Mouse (Mus musculus) ovary, adult 18-20 months (tissue): ENCODE results near the gene H2-Q7.
"Not testable (repeated sequence)": the region's sequence is repeated elsewhere in the genome, so short reads cannot be mapped to it uniquely, and the experiment has no call there.

ENCODE experiments used
- DNase-seq: peaks from one replicate; pipeline ENCODE4 v3.0.0; 2022; ENCODE audit warnings: low spot score, mixed read lengths

H2-Q7 gene

DNA sequence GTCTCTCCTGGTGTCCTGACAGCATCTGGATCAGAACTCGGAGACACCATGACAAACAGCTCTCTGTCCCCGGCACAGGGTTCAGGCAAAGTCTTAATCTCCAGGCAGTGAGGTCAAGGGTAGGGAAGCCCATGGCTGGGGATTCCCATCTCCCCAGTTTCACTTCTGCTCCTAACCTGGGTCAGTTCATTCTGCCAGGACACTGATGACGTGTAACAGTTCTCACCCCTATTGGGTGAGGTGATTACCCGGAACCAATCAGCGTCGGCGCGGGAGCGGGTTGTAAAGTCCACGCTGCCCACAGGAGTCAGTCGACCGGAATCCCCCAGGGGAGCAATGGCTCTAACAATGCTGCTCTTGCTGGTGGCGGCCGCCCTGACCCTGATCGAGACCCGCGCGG is at the start of gene H2-Q7:
TSS of gene H2-Q7 (plus strand) at position 271 of the 400 bp plus-strand sequence.
- peak; percentile 60 for DNase-seq

DNA sequence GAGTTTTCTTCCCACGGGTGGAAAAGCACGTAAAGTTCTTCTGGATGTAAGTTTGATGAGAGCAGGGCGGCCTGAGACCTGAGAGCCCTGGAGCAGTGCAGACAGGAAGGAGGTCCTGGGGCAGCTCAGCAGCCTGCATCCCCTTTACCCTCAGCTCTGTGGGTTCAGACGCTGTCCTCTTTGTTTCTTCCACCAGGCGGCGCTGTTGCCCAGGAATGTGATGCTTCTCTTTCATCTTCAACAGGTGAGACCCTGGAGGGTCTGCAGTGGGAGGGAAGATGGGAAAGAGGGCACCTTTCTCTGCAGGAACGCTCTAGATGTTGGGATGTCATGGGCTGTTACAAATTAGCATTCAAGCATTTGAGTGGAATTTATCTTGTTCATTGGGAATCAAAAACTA is 49.2 kb upstream of the H2-Q7 start:
- DNase-seq: not testable (repeated sequence)

DNA sequence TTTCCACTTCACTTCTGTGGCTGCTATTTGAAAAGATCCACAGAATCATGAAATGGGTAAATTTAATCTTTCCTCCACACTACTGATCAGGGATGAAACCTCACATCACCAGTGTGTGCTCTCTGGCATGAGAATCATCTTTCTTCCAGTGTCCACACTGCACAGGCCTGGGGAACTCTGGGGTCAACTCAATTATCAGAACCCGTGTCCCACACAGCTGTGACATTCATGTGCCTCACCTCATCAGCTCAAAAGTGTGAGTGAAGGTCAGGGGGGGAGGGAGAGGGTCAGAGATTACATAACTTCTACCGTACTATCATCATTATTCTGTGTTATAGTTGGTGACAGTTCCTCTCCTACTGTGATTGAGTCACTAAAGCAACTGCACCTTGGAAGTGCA is 46.3 kb upstream of the H2-Q7 start:
- not testable (repeated sequence) for DNase-seq

DNA sequence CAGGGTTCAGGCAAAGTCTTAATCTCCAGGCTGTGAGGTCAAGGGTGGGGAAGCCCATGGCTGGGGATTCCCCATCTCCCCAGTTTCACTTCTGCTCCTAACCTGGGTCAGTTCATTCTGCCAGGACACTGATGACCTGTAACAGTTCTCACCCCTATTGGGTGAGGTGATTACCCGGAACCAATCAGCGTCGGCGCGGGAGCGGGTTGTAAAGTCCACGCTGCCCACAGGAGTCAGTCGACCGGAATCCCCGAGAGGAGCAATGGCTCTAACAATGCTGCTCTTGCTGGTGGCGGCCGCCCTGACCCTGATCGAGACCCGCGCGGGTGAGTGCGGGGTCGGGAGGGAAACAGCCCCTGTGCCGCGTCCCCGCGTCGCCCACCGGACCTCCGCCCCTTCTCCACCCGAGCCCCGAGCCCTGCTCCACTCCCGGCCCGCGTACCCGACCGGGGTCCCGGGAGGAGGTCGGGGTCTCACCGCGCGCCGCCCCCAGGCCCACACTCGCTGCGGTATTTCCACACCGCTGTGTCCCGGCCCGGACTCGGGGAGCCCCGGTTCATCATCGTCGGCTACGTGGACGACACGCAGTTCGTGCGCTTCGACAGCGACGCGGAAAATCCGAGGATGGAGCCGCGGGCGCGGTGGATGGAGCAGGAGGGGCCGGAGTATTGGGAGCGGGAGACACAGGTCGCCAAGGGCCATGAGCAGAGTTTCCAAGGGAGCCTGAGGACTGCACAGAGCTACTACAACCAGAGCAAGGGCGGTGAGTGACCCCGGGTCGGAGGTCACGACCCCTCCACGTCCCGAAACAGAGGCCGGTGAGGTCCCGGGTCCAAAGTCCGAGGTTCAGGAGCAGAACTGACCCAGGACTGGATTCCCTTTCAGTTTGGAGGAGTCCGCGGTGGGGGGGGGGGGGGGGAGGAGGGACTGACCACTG is 44.8 kb upstream of the H2-Q7 start:
- DNase-seq: not testable (repeated sequence)

DNA sequence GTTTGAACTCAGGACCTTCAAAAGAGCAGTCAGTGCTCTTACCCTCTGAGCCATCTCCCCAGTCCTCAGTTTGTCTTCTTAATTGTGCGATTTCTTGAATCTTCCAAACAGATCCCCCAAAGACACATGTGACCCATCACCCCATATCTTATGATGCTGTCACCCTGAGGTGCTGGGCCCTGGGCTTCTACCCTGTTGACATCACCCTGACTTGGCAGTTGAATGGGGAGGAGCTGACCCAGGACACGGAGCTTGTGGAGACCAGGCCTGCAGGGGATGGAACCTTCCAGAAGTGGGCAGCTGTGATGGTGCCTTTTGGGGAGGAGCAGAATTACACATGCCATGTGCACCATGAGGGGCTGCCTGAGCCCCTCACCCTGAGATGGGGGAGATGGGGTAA is 42.0 kb upstream of the H2-Q7 start:
- not testable (repeated sequence) for DNase-seq

DNA sequence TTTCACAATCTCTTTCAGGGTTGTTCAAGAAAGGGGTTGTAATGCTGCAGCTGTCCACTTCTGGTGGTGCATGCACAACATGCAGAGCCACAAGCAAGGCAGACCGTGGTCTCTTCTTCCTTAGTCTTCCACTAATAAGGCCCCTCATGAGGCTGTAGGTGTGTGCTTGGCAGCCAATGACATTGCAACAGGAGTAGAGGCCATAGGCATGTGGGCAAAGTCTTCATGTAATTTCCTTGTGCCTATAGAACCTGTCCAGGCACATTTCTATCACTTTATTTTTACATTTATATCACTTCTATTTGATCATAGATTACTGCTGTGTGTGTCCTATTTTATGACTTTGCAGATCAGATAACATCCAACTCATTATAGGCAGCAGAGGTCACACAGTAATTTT is 25.9 kb upstream of the H2-Q7 start:
- DNase-seq: not testable (repeated sequence)

DNA sequence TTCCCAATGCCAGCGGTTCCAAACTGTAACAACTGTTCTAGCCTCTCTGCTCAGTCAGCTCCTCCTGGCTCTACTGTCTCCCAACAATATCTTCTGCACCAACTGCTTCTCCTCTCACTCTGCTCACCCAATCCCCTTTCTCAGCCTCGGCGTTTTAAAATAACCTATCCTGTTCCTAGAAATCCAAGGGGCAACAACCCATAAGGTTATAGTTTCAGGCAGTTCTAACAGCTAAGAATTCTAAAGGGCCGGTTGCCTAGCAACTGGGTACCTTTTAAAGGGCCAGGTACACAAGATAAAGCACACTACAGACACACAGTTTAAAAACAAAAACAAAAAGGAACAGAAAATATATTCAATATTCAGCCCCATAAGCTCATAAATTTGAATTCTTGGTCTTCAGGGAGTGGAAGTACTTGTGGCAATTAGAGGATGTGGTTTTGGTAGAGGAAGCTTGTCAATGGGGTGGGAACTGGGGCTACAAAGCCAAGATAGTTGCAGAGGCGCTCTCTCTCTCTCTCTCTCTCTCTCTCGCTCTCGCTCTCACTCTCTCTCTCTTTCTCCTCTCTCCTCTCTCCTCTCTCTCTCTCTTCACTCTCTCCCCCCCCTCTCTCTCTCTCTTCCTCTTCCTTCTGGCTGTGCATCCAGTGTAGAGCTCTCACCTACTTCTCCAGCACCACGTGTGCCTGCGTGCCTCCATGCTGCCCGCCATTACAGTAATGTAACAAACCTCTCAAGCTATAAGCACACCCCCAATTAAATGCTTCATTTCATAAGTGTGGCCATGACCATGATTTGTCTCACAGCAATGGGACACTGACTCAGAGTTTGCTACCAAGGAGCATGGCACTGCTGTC is 23.5 kb upstream of the H2-Q7 start:
- DNase-seq: not testable (repeated sequence)

DNA sequence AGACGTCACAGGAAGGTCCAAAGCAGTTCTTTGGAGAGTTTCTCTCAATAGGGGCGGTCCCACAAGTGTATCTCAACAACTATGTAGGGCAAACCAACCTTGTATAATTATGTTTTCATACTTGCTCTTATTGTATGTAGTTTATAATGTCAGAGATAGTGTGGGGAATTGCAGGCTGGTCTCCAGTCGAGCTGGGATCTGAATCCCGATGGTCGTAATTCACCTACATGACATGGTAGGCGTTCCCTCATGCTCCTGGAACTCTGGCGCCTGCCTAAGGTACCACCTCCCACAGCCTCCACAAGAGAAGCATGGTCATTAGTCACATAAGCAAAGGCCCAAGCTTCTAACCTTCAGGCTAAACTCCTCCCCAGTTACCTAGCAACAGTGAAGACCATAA is 20.2 kb upstream of the H2-Q7 start:
- DNase-seq: no peak

DNA sequence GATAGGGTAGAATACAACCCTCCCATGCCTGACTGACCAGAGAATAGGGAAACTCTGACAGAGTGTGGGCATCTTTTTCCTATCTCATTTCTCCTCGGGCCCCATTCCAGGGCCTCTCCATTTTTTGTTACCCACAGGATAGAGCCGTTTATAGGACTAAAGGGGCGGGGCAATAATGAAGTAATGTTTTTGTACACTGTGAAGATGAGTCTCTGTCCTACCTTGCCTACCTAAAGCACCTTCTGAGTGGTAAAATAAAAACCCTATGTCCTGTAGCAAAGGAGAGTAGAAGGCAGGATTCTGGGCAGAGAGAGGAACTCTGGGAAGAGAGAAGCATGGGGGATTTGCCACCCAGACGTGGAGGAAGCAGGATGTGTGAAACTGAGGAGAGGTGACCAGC is 19.4 kb upstream of the H2-Q7 start:
- DNase-seq: not testable (repeated sequence)

DNA sequence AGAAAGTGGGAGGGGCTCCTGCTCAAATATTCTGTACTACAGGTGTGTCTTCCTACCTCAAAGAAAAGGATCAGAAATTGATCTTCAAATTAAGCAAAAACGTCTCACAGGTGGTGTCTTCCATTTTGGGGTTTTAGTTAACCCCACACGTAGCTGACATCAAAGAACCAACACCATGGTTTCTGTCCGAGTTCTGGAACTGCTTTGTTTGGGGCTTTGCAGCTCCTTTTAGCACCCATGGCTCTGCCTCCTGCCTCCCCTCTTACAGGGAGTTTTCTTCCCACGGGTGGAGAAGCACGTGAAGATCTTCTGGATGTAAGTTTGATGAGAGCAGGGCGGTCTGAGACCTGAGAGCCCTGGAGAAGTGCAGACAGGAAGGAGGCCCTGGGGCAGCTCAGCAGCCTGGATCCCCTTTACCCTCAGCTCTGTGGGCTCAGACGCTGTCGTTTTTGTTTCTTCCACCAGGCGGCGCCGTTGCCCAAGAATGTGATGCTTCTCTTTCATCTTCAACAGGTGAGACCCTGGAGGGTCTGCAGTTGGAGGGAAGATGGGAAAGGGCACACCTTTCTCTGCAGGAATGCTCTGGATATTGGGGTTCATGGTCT is 18.6 kb upstream of the H2-Q7 start:
- not testable (repeated sequence) for DNase-seq

DNA sequence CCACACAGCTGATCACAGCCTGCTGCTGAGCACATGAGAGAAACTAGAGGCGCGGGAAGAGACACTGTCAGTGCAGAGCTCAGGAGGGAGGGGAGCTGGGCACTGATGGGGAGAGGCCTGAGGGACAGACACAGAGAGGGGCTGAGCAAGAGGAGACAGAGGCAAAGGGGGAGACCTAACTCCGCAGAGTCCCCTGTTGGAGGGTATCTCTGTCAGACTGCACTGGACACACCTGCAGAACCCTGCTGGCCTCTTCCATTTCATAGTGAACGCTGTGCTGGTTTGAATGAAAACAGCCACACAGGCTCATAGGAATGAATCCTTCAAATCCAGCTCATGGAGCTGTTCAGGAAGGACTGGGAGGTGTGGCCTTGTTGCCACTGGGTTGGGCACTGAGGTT is 17.6 kb upstream of the H2-Q7 start:
- not testable (repeated sequence) for DNase-seq

DNA sequence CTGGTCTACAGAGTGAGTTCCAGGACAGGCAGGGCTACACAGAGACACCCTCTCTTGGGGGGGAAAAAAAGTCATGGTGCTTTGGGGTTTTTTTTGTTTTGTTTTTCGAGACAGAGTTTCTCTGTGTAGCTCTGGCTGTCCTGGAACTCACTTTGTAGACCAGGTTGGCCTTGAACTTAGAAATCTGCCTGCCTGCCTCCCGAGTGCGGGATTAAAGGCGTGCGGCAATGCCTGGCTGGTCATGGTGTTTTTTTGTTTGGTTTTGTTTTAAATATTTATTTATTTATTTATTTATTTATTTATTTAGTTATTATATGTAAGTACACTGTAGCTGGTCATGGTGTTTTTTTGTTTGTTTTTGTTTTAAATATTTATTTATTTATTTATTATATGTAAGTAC is 16.6 kb upstream of the H2-Q7 start:
- not testable (repeated sequence) for DNase-seq

DNA sequence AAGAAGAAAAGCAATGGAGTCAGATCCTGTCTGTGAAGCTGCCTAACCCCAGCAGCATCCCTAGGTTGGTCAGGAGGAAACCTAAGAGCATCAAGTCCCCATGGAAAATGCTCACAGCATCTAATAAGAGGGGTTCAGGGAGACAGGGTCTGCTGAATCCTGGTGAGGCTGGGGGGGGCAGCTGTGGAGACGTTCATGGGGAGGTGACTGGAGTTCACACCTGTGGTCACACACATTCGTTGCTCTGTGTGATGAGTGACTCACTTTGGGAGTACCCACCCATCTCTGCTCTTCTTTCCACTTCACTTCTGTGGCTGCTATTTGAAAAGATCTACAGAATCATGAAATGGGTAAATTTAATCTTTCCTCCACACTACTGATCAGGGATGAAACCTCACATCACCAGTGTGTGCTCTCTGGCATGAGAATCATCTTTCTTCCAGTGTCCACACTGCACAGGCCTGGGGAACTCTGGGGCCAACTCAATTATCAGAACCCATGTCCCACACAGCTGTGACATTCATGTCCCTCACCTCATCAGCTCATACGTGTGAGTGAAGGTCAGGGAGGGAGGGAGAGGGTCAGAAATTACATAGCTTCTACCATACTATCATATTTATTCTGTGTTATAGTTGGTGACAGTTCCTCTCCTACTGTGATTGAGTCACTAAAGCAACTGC is 15.7 kb upstream of the H2-Q7 start:
- not testable (repeated sequence) for DNase-seq

DNA sequence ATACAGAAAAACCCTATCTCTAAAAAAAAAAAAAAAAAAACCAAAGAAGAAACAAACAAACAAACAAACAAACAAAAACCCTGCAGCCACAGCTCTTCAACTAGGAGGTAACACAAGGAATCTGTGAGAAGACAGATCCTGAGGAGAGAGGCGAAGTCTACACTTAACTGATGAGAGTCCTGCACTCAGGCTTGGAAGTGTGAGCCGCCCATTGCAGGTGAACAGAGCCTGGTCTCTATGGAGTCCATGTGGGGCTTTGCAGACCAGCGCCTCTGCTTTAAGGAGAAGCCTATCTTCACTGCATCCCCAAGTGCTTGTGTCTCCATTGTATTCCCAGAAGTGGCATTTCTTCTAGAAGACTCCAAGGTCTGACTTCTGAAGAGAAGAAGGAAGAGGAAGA is 14.8 kb upstream of the H2-Q7 start:
- DNase-seq: not testable (repeated sequence)

DNA sequence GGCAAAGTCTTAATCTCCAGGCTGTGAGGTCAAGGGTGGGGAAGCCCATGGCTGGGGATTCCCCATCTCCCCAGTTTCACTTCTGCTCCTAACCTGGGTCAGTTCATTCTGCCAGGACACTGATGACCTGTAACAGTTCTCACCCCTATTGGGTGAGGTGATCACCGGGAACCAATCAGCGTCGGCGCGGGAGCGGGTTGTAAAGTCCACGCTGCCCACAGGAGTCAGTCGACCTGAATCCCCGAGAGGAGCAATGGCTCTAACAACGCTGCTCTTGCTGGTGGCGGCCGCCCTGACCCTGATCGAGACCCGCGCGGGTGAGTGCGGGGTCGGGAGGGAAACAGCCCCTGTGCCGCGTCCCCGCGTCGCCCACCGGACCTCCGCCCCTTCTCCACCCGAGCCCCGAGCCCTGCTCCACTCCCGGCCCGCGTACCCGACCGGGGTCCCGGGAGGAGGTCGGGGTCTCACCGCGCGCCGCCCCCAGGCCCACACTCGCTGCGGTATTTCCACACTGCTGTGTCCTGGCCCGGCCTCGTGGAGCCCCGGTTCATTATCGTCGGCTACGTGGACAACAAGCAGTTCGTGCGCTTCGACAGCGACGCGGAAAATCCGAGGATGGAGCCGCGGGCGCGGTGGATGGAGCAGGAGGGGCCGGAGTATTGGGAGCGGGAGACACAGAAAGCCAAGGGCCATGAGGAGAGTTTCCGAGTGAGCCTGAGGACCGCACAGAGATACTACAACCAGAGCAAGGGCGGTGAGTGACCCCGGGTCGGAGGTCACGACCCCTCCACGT is 14.1 kb upstream of the H2-Q7 start, which contains the start of gene H2-Q6:
TSS of gene H2-Q6 (plus strand) at position 227 of the 793 bp plus-strand sequence.
- DNase-seq: not testable (repeated sequence)

DNA sequence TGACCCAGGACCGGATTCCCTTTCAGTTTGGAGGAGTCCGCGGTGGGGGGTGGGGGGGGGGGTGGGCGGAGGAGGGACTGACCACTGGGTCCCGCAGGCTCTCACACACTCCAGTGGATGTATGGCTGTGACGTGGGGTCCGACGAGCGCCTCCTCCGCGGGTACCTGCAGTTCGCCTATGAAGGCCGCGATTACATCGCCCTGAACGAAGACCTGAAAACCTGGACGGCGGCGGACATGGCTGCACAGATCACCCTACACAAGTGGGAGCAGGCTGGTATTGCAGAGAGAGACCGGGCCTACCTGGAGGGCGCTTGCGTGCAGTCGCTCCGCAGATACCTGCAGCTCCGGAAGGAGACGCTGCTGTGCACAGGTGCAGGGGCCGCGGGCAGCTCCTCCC is 13.5 kb upstream of the H2-Q7 start:
- DNase-seq: not testable (repeated sequence)

DNA sequence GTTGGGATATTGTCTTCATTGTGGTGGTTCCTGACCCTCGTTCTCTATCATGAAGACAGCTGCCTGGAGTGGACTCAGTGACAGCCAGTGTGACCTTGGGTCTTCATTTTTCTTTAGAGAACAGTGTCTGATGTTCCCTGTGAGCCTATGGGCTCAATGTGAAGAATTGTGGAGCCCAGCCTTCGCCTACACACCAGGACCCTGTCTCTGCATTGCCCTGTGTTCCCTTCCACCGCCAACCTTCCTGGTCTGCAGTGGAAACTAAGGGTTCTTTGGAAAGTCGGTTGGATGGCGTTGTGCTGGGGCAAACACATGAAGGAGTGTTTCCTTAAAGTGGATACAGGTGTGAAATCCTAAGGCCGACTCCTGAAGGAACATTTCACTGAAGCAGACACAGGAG is 10.1 kb upstream of the H2-Q7 start:
- DNase-seq: not testable (repeated sequence)

DNA sequence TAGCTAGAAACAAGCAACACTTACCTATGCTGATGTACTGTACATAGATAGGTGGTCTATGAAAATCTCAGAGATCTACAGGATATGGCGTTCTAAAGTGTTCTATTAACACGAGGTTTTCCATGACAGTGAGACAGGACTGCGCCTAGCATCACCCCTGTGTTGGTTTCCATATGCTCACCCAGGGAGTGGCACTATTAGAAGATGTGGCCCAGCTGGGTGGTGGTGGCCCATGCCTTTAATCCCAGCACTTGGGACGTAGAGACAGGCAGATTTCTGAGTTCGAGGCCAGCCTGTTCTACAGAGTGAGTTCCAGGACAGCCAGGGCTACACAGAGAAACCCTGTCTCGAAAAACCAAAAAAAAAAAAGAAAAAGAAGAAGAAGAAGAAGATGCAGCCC is 8.3 kb upstream of the H2-Q7 start:
- DNase-seq: not testable (repeated sequence)

DNA sequence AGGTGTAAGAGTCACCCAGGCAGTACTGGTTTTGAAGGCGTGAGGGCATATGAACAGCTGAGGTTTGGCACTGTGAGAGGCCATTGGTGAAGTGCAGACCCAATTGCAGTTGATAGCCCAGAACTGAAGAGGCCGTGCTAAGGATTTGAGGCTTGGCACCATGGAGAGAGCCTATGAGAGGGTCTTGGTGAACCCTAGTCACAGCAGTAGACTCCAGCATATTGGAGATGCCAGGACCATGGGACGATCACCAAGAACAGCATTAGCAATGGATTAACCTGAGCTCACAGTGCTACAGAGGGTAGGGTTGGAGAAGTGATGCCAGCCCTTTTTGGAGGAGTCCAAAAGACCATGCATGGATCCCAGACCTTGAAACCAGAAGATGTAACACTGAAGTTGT is 6.8 kb upstream of the H2-Q7 start:
- DNase-seq: not testable (repeated sequence)

DNA sequence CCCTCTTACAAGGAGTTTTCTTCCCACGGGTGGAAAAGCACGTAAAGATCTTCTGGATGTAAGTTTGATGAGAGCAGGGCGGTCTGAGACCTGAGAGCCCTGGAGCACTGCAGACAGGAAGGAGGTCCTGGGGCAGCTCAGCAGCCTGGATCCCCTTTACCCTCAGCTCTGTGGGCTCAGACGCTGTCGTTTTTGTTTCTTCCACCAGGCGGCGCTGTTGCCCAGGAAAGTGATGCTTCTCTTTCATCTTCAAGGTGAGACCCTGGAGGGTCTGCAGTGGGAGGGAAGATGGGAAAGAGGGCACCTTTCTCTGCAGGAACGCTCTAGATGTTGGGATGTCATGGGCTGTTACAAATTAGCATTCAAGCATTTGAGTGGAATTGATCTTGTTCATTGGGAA is 4.1 kb upstream of the H2-Q7 start:
- not testable (repeated sequence) for DNase-seq

DNA sequence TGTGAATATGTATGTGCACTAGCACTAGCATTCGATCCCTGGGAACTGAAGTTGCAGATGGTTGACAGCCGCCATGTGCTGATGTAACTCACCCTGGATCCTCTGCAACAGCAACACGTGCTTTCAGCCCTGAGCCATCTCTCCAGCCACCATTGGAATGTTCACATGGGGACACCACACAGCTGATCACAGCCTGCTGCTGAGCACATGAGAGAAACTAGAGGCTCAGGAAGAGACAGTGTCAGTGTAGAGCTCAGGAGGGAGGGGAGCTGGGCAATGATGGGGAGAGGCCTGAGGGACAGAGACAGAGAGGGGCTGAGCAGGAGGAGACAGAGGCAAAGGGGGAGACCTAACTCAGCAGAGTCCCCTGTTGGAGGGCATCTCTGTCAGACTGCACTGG is 3.4 kb upstream of the H2-Q7 start:
- DNase-seq: not testable (repeated sequence)
